26 mouse cellular contexts compared by ENCODE assay signal in the genomic region with DNA sequence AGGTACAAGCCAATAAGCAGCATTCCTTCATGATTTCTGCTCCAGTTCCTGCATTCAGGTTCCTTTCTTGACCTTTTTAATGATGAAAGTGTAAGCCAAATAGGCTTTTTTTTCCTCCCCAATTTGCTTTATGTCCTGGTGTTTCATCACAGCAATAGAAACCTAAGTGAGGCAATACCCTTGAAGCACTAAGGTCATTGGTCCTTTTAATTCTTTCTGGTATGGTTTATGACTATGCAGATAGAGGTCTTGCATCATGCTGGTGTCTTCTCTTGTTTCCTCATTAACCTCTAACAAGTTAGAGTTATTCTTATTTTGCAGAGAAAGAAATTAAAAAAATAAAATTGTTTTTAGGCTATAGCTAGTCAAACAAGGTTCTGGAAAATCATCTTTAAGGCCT.
"Had no signal": no experiment of that assay in that cellular context is flagged by ENCODE, and none has a peak within 500 bp of the region (broad histone marks: within the 10 kb centered on the region; RNA-seq: fewer than 3 reads in every experiment).

No protein-coding gene starts in this region.

- H3K9me3 ChIP-seq: heart, embryonic 12.5 days; heart, embryonic 15.5 days; hindbrain, embryonic 10.5 days; hindbrain, embryonic 12.5 days; intestine, embryonic 15.5 days; limb, embryonic 10.5 days; limb, embryonic 12.5 days; liver, embryonic 13.5 days; liver, embryonic 15.5 days had no signal

- DNase-seq: gastrocnemius, postnatal 14 days; gastrocnemius, postnatal 36 days; heart, postnatal 14 days; heart, postnatal 36 days; kidney, adult 18-20 months; kidney, adult 8-10 months; kidney, postnatal 10 days; kidney, postnatal 25 days; kidney, postnatal 4 days; liver; liver, embryonic 13.5 days had no signal

- H3K4me3 ChIP-seq: heart, embryonic 12.5 days; heart, embryonic 15.5 days; hindbrain, embryonic 10.5 days; hindbrain, embryonic 12.5 days; intestine, embryonic 15.5 days; left cerebral cortex, adult 2 months; limb, embryonic 10.5 days; limb, embryonic 12.5 days; liver, embryonic 13.5 days; liver, embryonic 15.5 days had no signal

- H3K4me2 ChIP-seq: heart, embryonic 12.5 days; heart, embryonic 15.5 days; hindbrain, embryonic 12.5 days; hindbrain, embryonic 14.5 days; intestine, embryonic 15.5 days; limb, embryonic 12.5 days; liver, embryonic 11.5 days; liver, embryonic 13.5 days; liver, embryonic 15.5 days had no signal

- H3K4me1 ChIP-seq: hindbrain, embryonic 10.5 days; hindbrain, embryonic 12.5 days; intestine, embryonic 15.5 days; limb, embryonic 10.5 days; limb, embryonic 12.5 days; liver, embryonic 13.5 days; liver, embryonic 15.5 days had no signal

- H3K27me3 ChIP-seq: heart, embryonic 12.5 days; heart, embryonic 15.5 days; hindbrain, embryonic 12.5 days; intestine, embryonic 15.5 days; limb, embryonic 12.5 days; liver, embryonic 13.5 days; liver, embryonic 15.5 days had no signal

- ATAC-seq: forebrain, embryonic 16.5 days; hindbrain, embryonic 16.5 days; inflammation-experienced regulatory T-cells, adult 6 months; intestine, embryonic 15.5 days; intestine, postnatal 0 days had no signal

- H3K9ac ChIP-seq: heart, embryonic 12.5 days; heart, embryonic 15.5 days; hindbrain, embryonic 12.5 days; hindbrain, embryonic 14.5 days; intestine, embryonic 15.5 days; limb, embryonic 12.5 days; liver, embryonic 13.5 days; liver, embryonic 15.5 days had no signal

- H3K36me3 ChIP-seq: heart, embryonic 12.5 days; heart, embryonic 15.5 days; hindbrain, embryonic 10.5 days; hindbrain, embryonic 12.5 days; intestine, embryonic 15.5 days; limb, embryonic 10.5 days; limb, embryonic 12.5 days; liver, embryonic 13.5 days; liver, embryonic 15.5 days had no signal

- H3K27ac ChIP-seq: heart, embryonic 15.5 days; hindbrain, embryonic 10.5 days; hindbrain, embryonic 12.5 days; hindbrain, embryonic 14.5 days; intestine, embryonic 15.5 days; left cerebral cortex, adult 2 months; limb, embryonic 10.5 days; limb, embryonic 12.5 days; liver, embryonic 13.5 days; liver, embryonic 15.5 days had no signal
